Mouse (Mus musculus) thymus, adult 2 months (tissue): Measurements from ENCODE around the gene Gm10203.

Experiments
- CTCF ChIP-seq: fragments of 200-500 bp; IDR thresholded peaks from 2 replicates; pipeline ENCODE4 v1.5.1; 2012; ENCODE audit warnings: mild to moderate bottlenecking, control low read depth, low read length, moderate library complexity, borderline replicate concordance; ENCODE audit not compliant: control insufficient read depth, poor library complexity, insufficient read depth; ENCODE audit errors: extremely low read depth
- POLR2A ChIP-seq: fragments of 200-500 bp; IDR thresholded peaks from 2 replicates; pipeline ENCODE4 v1.6.1; 2012; ENCODE audit warnings: mild to moderate bottlenecking, low read length, control low read depth, moderate library complexity; ENCODE audit not compliant: control insufficient read depth, poor library complexity, insufficient read depth; ENCODE audit errors: extremely low read depth

DNA sequence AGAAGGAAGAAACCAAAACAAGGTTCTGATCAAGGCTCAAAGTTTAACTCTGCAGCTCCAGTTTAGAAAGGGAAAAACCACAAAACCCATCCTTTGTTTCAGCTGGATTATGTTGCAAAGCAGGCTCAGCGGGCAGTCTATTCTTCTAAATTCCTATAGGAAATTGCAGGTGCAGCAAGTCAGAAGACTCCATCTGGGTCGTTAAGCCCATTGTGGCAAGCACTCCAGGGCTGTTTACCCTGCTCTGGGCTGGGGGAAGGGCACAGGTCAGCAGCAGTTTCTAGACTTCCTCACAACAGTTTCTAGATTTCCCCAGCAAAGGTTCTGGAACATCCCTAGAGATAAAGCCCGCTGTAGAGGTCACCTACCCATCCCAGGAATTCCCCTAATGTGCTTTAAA, 1.1 kb downstream of the Gm10203 start:
- no peak for TF ChIP-seq CTCF
- no peak for TF ChIP-seq POLR2A
